Mouse (Mus musculus): ENCODE data around the gene Pilrb2. TPM values are rescaled to one million over a fixed set of nuclear protein-coding genes. Genes with fewer than 3 reads are reported as not detected.
"Not testable (repeated sequence)": the region's sequence is repeated elsewhere in the genome, so short reads cannot be mapped to it uniquely, and the experiment has no call there.

Gene Pilrb2
- polyA plus RNA-seq, 1 experiment from 2014 or later = 1.1 TPM

- not testable (repeated sequence) for H3K27ac ChIP-seq (ENCODE audit: low read length); ATAC-seq (ENCODE audit: insufficient number of reproducible peaks, insufficient read depth, low FRiP score, low read depth); H3K27me3 ChIP-seq (ENCODE audit: control insufficient read depth, insufficient read depth, low read length); H3K4me3 ChIP-seq (ENCODE audit: low read depth, low read length); H3K4me1 ChIP-seq (ENCODE audit: control insufficient read depth, insufficient read depth, low read length); H3K4me2 ChIP-seq (replicated peaks; ENCODE audit: low read depth, low read length); H3K9me3 ChIP-seq (ENCODE audit: control insufficient read depth, low read depth, low read length); H3K9ac ChIP-seq (replicated peaks; ENCODE audit: low read depth, low read length); H3K36me3 ChIP-seq (ENCODE audit: control insufficient read depth, insufficient read depth, low read length)
- WGBS = 80% methylated on average over 3 of the region's 3 CpGs
These were observed 16.7 kb downstream of the Pilrb2 start for GRCm38 (mm10) chr5:137854907-137855306.

GRCm38 (mm10) chr5:137850313-137850712, 21.3 kb downstream of the Pilrb2 start:
- not testable (repeated sequence) for H3K4me3 ChIP-seq (ENCODE audit: low read depth, low read length)

GRCm38 (mm10) chr5:137837110-137837509, 34.5 kb downstream of the Pilrb2 start:
- not testable (repeated sequence) for H3K4me3 ChIP-seq (ENCODE audit: low read depth, low read length); H3K9ac ChIP-seq (replicated peaks; ENCODE audit: low read depth, low read length); H3K36me3 ChIP-seq (ENCODE audit: control insufficient read depth, insufficient read depth, low read length); H3K9me3 ChIP-seq (ENCODE audit: control insufficient read depth, low read depth, low read length); H3K4me2 ChIP-seq (replicated peaks; ENCODE audit: low read depth, low read length); H3K27ac ChIP-seq (ENCODE audit: low read length); H3K27me3 ChIP-seq (ENCODE audit: control insufficient read depth, insufficient read depth, low read length); H3K4me1 ChIP-seq (ENCODE audit: control insufficient read depth, insufficient read depth, low read length); ATAC-seq (ENCODE audit: insufficient number of reproducible peaks, insufficient read depth, low FRiP score, low read depth)

More at GRCm38 (mm10) chr5:137850313-137850712, 21.3 kb downstream of the Pilrb2 start:
- 86% methylated on average over 1 of the region's 1 CpGs for WGBS
- H3K4me1 ChIP-seq (ENCODE audit: control insufficient read depth, insufficient read depth, low read length); H3K4me2 ChIP-seq (replicated peaks; ENCODE audit: low read depth, low read length); H3K9me3 ChIP-seq (ENCODE audit: control insufficient read depth, low read depth, low read length); H3K36me3 ChIP-seq (ENCODE audit: control insufficient read depth, insufficient read depth, low read length); ATAC-seq (ENCODE audit: insufficient number of reproducible peaks, insufficient read depth, low FRiP score, low read depth); H3K27me3 ChIP-seq (ENCODE audit: control insufficient read depth, insufficient read depth, low read length); H3K9ac ChIP-seq (replicated peaks; ENCODE audit: low read depth, low read length); H3K27ac ChIP-seq (ENCODE audit: low read length): not testable (repeated sequence)

GRCm38 (mm10) chr5:137836611-137837010, 35.0 kb downstream of the Pilrb2 start:
- H3K4me2 ChIP-seq (replicated peaks; ENCODE audit: low read depth, low read length) = no peak overlapping the region
- ATAC-seq (ENCODE audit: insufficient number of reproducible peaks, insufficient read depth, low FRiP score, low read depth) = no peak
- H3K9me3 ChIP-seq (ENCODE audit: control insufficient read depth, low read depth, low read length) = no peaks in the 10 kb centered on the region
- H3K9ac ChIP-seq (replicated peaks; ENCODE audit: low read depth, low read length) = no peak overlapping the region
- H3K4me1 ChIP-seq (ENCODE audit: control insufficient read depth, insufficient read depth, low read length) = no peaks in the 10 kb centered on the region
- no peak overlapping the region for H3K27ac ChIP-seq (ENCODE audit: low read length)
- no peaks in the 10 kb centered on the region for H3K27me3 ChIP-seq (ENCODE audit: control insufficient read depth, insufficient read depth, low read length)
- H3K36me3 ChIP-seq (ENCODE audit: control insufficient read depth, insufficient read depth, low read length) = no peaks in the 10 kb centered on the region
- H3K4me3 ChIP-seq (ENCODE audit: low read depth, low read length) = no peak overlapping the region

- ATAC-seq (ENCODE audit: insufficient number of reproducible peaks, insufficient read depth, low FRiP score, low read depth); H3K9me3 ChIP-seq (ENCODE audit: control insufficient read depth, low read depth, low read length); H3K36me3 ChIP-seq (ENCODE audit: control insufficient read depth, insufficient read depth, low read length); H3K9ac ChIP-seq (replicated peaks; ENCODE audit: low read depth, low read length); H3K4me1 ChIP-seq (ENCODE audit: control insufficient read depth, insufficient read depth, low read length); H3K4me2 ChIP-seq (replicated peaks; ENCODE audit: low read depth, low read length); H3K4me3 ChIP-seq (ENCODE audit: low read depth, low read length); H3K27me3 ChIP-seq (ENCODE audit: control insufficient read depth, insufficient read depth, low read length); H3K27ac ChIP-seq (ENCODE audit: low read length): not testable (repeated sequence)
- 51% methylated on average over 2 of the region's 2 CpGs for WGBS
These were observed 35.6 kb downstream of the Pilrb2 start, which contains the start of gene Pilra for GRCm38 (mm10) chr5:137835966-137836520. Gene Pilra (minus strand): TSS chr5:137836281.

GRCm38 (mm10) chr5:137833500-137833899, 38.1 kb downstream of the Pilrb2 start:
- no peak overlapping the region for H3K4me3 ChIP-seq (ENCODE audit: low read depth, low read length)
- no peak overlapping the region for H3K27ac ChIP-seq (ENCODE audit: low read length)
- no peaks in the 10 kb centered on the region for H3K27me3 ChIP-seq (ENCODE audit: control insufficient read depth, insufficient read depth, low read length)
- no peaks in the 10 kb centered on the region for H3K9me3 ChIP-seq (ENCODE audit: control insufficient read depth, low read depth, low read length)
- H3K36me3 ChIP-seq (ENCODE audit: control insufficient read depth, insufficient read depth, low read length) = no peaks in the 10 kb centered on the region
- no peak overlapping the region for H3K9ac ChIP-seq (replicated peaks; ENCODE audit: low read depth, low read length)
- no peak overlapping the region for H3K4me2 ChIP-seq (replicated peaks; ENCODE audit: low read depth, low read length)
- no peaks in the 10 kb centered on the region for H3K4me1 ChIP-seq (ENCODE audit: control insufficient read depth, insufficient read depth, low read length)
- no peak for ATAC-seq (ENCODE audit: insufficient number of reproducible peaks, insufficient read depth, low FRiP score, low read depth)
- 39% methylated on average over 4 of the region's 4 CpGs for WGBS

GRCm38 (mm10) chr5:137831506-137831905, 40.1 kb downstream of the Pilrb2 start:
- Histone ChIP-seq H3K4me3 (ENCODE audit: low read depth, low read length) (no peak overlapping the region), H3K9ac (replicated peaks; ENCODE audit: low read depth, low read length) (no peak overlapping the region), H3K36me3 (ENCODE audit: control insufficient read depth, insufficient read depth, low read length) (no peaks in the 10 kb centered on the region), H3K9me3 (ENCODE audit: control insufficient read depth, low read depth, low read length) (no peaks in the 10 kb centered on the region), H3K27ac (ENCODE audit: low read length) (no peak overlapping the region), H3K27me3 (ENCODE audit: control insufficient read depth, insufficient read depth, low read length) (no peaks in the 10 kb centered on the region), H3K4me1 (ENCODE audit: control insufficient read depth, insufficient read depth, low read length) (no peaks in the 10 kb centered on the region), H3K4me2 (replicated peaks; ENCODE audit: low read depth, low read length) (no peak overlapping the region)
- WGBS = 60% methylated on average over 6 of the region's 6 CpGs
- ATAC-seq (ENCODE audit: insufficient number of reproducible peaks, insufficient read depth, low FRiP score, low read depth) = no peak

GRCm38 (mm10) chr5:137831106-137831505, 40.5 kb downstream of the Pilrb2 start:
- no peak for ATAC-seq (ENCODE audit: insufficient number of reproducible peaks, insufficient read depth, low FRiP score, low read depth)
- no peaks in the 10 kb centered on the region for H3K27me3 ChIP-seq (ENCODE audit: control insufficient read depth, insufficient read depth, low read length)
- H3K4me3 ChIP-seq (ENCODE audit: low read depth, low read length) = no peak overlapping the region
- 98% methylated on average over 4 of the region's 4 CpGs for WGBS
- no peak overlapping the region for H3K9ac ChIP-seq (replicated peaks; ENCODE audit: low read depth, low read length)
- H3K36me3 ChIP-seq (ENCODE audit: control insufficient read depth, insufficient read depth, low read length) = no peaks in the 10 kb centered on the region
- H3K4me2 ChIP-seq (replicated peaks; ENCODE audit: low read depth, low read length) = no peak overlapping the region
- no peaks in the 10 kb centered on the region for H3K9me3 ChIP-seq (ENCODE audit: control insufficient read depth, low read depth, low read length)
- no peak overlapping the region for H3K27ac ChIP-seq (ENCODE audit: low read length)
- no peaks in the 10 kb centered on the region for H3K4me1 ChIP-seq (ENCODE audit: control insufficient read depth, insufficient read depth, low read length)

- Histone ChIP-seq H3K4me3 (ENCODE audit: low read depth, low read length) (no peak overlapping the region), H3K4me2 (replicated peaks; ENCODE audit: low read depth, low read length) (no peak overlapping the region), H3K9me3 (ENCODE audit: control insufficient read depth, low read depth, low read length) (no peaks in the 10 kb centered on the region), H3K27me3 (ENCODE audit: control insufficient read depth, insufficient read depth, low read length) (no peaks in the 10 kb centered on the region), H3K9ac (replicated peaks; ENCODE audit: low read depth, low read length) (no peak overlapping the region), H3K36me3 (ENCODE audit: control insufficient read depth, insufficient read depth, low read length) (no peaks in the 10 kb centered on the region), H3K4me1 (ENCODE audit: control insufficient read depth, insufficient read depth, low read length) (no peaks in the 10 kb centered on the region), H3K27ac (ENCODE audit: low read length) (no peak overlapping the region)
- 67% methylated on average over 7 of the region's 7 CpGs for WGBS
- ATAC-seq (ENCODE audit: insufficient number of reproducible peaks, insufficient read depth, low FRiP score, low read depth) = no peak
These were observed 41.4 kb downstream of the Pilrb2 start for GRCm38 (mm10) chr5:137830238-137830637.

All from stomach, embryonic 14.5 days (tissue).